Mouse (Mus musculus) lung, embryonic 16.5 days (tissue): ENCODE data around the gene Tpcn1. TPM values are rescaled to one million over a fixed set of nuclear protein-coding genes. Genes with fewer than 3 reads are reported as not detected.

Experiments used
- ATAC-seq: fragments of 200-750 bp; cut with Nextera tagmentation; 2 replicates; pipeline ENCODE4 v1.8.0; 2017; ENCODE audit warnings: low read depth, mild to moderate bottlenecking, moderate library complexity
- H3K27ac ChIP-seq: fragments of 300-500 bp; sonication (generic); 2 replicates; pipeline ENCODE4 v1.5.1; 2014; ENCODE audit warnings: mild to moderate bottlenecking, control low read depth, low read length
- H3K27me3 ChIP-seq: fragments of 300-500 bp; sonication (generic); 2 replicates; pipeline ENCODE4 v1.6.1; 2014; ENCODE audit warnings: low read depth, low read length, mixed read lengths; ENCODE audit not compliant: control insufficient read depth, insufficient read depth
- H3K36me3 ChIP-seq: fragments of 300-500 bp; sonication (generic); 2 replicates; pipeline ENCODE4 v1.6.1; 2014; ENCODE audit warnings: low read length; ENCODE audit not compliant: control insufficient read depth, insufficient read depth
- H3K4me1 ChIP-seq: fragments of 300-500 bp; sonication (generic); replicated peaks from 2 replicates; pipeline ENCODE4 v1.6.1; 2014; ENCODE audit warnings: low read length, mixed read lengths; ENCODE audit not compliant: control insufficient read depth, insufficient read depth
- H3K4me2 ChIP-seq: fragments of 300-500 bp; sonication (generic); 2 replicates; pipeline ENCODE4 v1.6.1; 2014; ENCODE audit warnings: low read depth, low read length, control low read depth
- H3K4me3 ChIP-seq: fragments of 300-500 bp; sonication (generic); 2 replicates; pipeline ENCODE4 v1.5.1; 2014; ENCODE audit warnings: mild to moderate bottlenecking, low read length, control low read depth
- H3K9ac ChIP-seq: fragments of 300-500 bp; sonication (generic); 2 replicates; pipeline ENCODE4 v1.6.1; 2014; ENCODE audit warnings: low read length, control low read depth
- H3K9me3 ChIP-seq: fragments of 300-500 bp; sonication (generic); 2 replicates; pipeline ENCODE4 v1.6.1; 2016; ENCODE audit warnings: low read length; ENCODE audit not compliant: control insufficient read depth
- WGBS: fragments of 180-500 bp; shearing (Covaris S2); extraction: QIAGEN DNeasy Blood & Tissue Kit; methylation state at CpG from one replicate; pipeline ENCODE4 v1.1.7; 2014; 5-methylcytosine and 5-hydroxymethylcytosine counted together
- polyA plus RNA-seq: library from polyadenylated mRNA; unstranded; fragments of >200 nt; fragmentation: Nextera tagmentation; extraction: Ambion mirVana; gene quantifications from 2 replicates; pipeline ENCODE4 v1.2.1, GENCODE M21; 2015

The Tpcn1 gene
- polyA plus RNA-seq, 1 experiment from 2014 or later, result 18.0 TPM

DNA sequence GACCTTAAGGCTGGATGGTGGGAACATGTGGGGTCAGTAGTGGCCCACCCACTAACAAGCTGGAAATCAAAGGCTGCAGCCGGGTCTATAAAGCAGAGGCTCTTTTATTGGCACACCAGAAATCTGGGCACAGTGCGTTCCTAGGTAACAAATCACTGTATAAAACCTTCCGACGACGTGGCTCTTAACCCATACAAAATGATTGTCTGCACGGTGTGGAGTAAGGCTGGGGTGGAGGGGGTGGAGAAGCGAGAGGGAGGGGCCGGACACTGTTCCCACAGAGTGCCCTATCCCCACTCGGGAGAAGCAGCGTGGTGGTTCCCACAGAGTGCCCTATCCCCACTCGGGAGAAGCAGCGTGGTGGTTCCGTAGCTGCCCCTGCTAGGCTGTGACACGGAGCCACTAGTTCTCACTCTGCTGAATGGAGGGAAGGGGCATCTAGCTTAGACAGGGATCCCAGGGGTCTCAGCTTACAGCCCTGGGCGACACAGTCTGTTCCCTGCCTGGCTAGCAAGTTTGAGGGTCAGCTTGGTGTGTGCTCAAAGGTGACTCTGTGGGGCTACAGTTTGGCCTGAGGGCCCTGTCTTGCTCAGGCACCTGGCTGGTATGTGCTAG is 54.3 kb downstream of the Tpcn1 start:
- Histone ChIP-seq H3K4me1 (peaks cover 22% of the 10 kb centered on the region), H3K4me3 (no peak overlapping the region), H3K36me3 (peaks cover 7% of the 10 kb centered on the region), H3K4me2 (no peak overlapping the region), H3K9ac (peak overlapping the region; percentile 47; the same call in 1 of the 2 replicates), H3K27ac (peak overlapping the region; percentile 80), H3K9me3 (no peaks in the 10 kb centered on the region), H3K27me3 (no peaks in the 10 kb centered on the region)
- 67% methylated on average over 15 of the region's 15 CpGs for WGBS
- peak; percentile 6; the same call in 1 of the 2 replicates for ATAC-seq

DNA sequence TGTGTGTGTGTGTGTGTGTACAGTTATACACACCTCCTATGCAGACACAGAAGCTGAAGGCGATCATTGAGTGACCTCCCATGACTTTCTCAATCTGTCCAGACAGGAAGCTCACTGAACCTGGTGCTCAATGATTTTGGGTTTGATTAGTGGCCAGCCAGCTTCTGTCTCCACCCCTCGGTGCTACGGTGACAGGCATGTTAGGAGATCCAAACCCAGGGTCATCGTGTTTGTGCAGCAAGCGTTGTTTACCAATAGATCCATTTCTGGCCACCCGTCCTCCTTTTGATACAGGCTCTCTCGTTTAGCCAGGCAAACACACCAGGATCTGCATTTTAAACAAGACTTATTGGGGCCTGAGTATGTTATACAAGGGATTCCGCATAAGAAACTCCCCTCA is 56.8 kb downstream of the Tpcn1 start:
- Histone ChIP-seq H3K4me2 (no peak overlapping the region), H3K9ac (no peak overlapping the region), H3K27me3 (no peaks in the 10 kb centered on the region), H3K4me3 (no peak overlapping the region), H3K36me3 (no peaks in the 10 kb centered on the region; the same call in 1 of the 2 replicates), H3K9me3 (no peaks in the 10 kb centered on the region), H3K4me1 (peaks cover 22% of the 10 kb centered on the region), H3K27ac (no peak overlapping the region)
- WGBS, result 73% methylated on average over 8 of the region's 8 CpGs
- no peak for ATAC-seq

DNA sequence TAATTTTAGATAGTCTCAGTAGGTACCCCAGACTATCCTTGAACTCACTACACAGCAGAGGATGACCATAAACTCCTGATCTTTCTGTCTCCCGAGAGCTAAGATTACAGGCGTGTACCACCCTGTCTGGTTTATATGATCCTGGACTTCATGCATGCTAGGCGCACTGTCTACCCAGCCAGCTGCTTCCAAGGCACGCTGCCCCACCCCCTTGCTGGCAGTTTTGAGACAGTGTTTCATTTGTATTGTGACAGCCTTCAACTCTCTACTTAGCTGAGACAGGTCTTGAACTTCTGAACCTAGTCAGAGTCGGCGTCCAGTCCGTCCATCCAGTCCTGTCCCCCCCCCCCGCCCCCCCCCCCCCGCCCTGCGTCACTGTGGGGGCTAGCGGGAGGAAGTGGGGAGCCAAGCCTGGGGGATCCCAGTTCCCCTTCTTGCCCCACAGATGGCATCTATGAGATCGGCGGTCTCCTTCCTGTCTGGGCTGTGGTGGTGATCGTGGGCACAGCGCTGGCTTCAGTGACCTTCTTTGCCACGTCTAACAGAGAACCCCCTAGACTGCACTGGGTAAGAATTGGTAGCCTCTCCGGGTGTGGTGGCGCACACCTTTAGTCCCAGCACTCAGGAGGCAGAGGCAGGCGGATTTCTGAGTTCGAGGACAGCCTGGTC is 61.0 kb downstream of the Tpcn1 start:
- Histone ChIP-seq H3K36me3 (no peaks in the 10 kb centered on the region; the same call in 1 of the 2 replicates), H3K4me1 (no peaks in the 10 kb centered on the region), H3K4me3 (no peak overlapping the region), H3K4me2 (no peak overlapping the region), H3K9me3 (no peaks in the 10 kb centered on the region), H3K9ac (no peak overlapping the region), H3K27ac (no peak overlapping the region), H3K27me3 (no peaks in the 10 kb centered on the region)
- no peak for ATAC-seq
- 73% methylated on average over 15 of the region's 20 CpGs for WGBS

DNA sequence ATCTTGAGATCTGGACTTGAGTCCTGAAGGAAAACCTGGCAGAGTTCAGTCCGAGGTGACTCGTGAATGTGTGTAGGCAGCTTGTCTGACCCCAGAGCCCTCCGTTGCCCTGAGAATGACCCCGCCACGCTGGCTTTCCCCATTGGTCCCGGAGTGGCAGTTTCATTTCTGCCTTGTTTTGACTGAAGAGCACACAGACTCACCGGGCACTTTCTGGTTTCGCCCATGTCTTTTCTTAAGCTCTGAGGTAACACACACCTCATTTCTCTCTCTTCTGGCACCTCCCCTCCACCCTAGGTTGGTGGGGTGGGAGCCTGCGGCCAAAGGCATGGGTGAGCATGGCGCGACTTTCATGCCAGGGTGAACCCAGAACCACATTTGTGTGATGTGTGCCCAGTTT is 62.2 kb downstream of the Tpcn1 start:
- H3K4me1 ChIP-seq, result no peaks in the 10 kb centered on the region
- no peak overlapping the region for H3K4me3 ChIP-seq
- no peak overlapping the region for H3K27ac ChIP-seq
- no peaks in the 10 kb centered on the region for H3K27me3 ChIP-seq
- H3K9me3 ChIP-seq, result no peaks in the 10 kb centered on the region
- WGBS, result 51% methylated on average over 11 of the region's 11 CpGs
- peaks cover 2% of the 10 kb centered on the region; the same call in 1 of the 2 replicates for H3K36me3 ChIP-seq
- no peak overlapping the region for H3K9ac ChIP-seq
- ATAC-seq, result no peak
- no peak overlapping the region for H3K4me2 ChIP-seq

DNA sequence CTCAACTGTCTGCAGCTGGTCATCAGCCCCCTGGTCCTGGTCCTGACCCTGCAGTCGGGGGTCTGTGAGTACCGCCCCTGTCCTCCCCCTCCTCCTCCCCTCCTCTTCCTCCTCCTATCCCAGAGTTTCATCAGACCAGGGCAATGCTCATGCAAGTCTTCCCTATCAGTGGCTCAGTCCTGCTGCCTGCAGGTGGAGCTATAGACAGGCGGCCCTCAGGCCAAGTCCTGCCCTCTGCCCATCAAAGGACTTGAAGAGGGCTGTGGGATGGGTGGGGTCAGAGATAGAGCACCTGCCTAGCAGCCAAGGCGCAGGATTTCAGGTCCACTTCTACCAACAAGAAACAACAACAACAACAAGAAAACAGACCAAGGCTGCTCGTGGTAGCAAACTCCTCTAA is 62.7 kb downstream of the Tpcn1 start:
- no peak for ATAC-seq
- Histone ChIP-seq H3K27ac (no peak overlapping the region), H3K4me1 (no peaks in the 10 kb centered on the region), H3K36me3 (peaks cover 2% of the 10 kb centered on the region; the same call in 1 of the 2 replicates), H3K9ac (no peak overlapping the region), H3K27me3 (no peaks in the 10 kb centered on the region), H3K4me2 (no peak overlapping the region), H3K4me3 (no peak overlapping the region), H3K9me3 (no peaks in the 10 kb centered on the region)
- 34% methylated on average over 5 of the region's 5 CpGs for WGBS

DNA sequence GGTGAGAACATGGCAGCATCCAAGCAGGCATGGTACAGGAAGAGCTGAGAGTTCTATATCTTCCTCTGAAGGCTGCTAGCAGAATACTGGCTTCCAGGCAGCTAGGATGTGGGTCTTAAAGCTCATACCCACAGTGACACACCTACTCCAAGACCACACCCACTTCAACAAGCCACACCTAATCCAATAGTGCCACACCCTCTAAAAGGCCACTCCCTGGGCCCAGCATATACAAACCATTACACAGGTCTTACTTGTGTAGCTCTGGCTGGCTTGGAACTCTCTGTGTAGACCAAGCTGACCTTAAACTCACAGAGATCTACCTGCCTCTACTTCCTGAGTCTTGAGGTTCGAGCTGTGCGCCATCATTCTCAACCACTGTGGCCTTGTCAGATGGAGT is 63.7 kb downstream of the Tpcn1 start:
- H3K27me3 ChIP-seq, result no peaks in the 10 kb centered on the region
- ATAC-seq, result no peak
- no peak overlapping the region for H3K9ac ChIP-seq
- no peaks in the 10 kb centered on the region for H3K9me3 ChIP-seq
- H3K4me1 ChIP-seq, result no peaks in the 10 kb centered on the region
- no peak overlapping the region for H3K4me2 ChIP-seq
- no peak overlapping the region for H3K4me3 ChIP-seq
- WGBS, result 87% methylated on average over 2 of the region's 2 CpGs
- no peak overlapping the region for H3K27ac ChIP-seq
- H3K36me3 ChIP-seq, result peaks cover 2% of the 10 kb centered on the region; the same call in 1 of the 2 replicates

DNA sequence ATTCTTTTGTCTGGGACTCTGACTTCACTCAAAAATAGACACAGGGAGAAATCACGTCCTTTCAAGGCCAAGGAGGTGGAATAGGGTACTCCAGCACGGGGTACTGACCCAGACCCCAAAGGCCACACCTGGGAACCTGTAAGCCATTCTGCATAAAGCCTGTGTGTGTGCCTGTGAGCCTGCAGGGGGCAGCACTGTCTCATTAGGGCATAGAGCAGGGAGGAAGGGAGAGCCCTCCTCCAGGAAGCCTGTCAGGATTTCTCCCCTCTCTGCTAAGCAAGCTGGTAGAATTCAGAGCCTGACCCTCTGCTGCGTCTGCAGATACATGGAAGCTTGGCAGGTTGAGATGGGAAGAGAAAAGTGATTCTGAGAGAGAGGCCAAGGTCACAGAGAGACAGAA is 65.8 kb downstream of the Tpcn1 start:
- WGBS, result 83% methylated on average over 3 of the region's 3 CpGs
- Histone ChIP-seq H3K4me1 (no peaks in the 10 kb centered on the region), H3K36me3 (peaks cover 2% of the 10 kb centered on the region; the same call in 1 of the 2 replicates)

DNA sequence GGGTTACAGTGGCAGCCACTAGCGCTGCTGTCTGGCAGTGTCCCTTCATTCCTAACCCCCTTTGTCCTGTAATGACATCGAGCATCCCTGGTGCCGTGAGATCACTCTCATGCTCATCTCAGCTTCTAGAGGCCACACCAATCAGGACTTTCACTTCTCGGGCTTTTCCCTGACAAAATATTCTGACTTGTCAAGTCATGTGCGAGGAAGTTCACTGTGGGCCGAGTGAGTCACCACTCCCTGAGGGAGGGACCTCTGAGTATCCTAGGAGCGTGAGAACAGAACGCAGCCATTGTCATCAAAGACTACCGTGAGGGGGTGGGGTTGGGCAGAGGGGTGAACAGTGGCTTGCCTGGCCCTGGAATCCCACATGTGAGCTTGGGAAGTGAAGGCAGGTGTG is 70.9 kb downstream of the Tpcn1 start:
- ATAC-seq, result no peak
- H3K36me3 ChIP-seq, result peaks cover 2% of the 10 kb centered on the region; the same call in 1 of the 2 replicates
- WGBS, result 54% methylated on average over 9 of the region's 9 CpGs
- no peak overlapping the region for H3K9ac ChIP-seq
- no peak overlapping the region for H3K4me2 ChIP-seq
- H3K27me3 ChIP-seq, result no peaks in the 10 kb centered on the region
- no peaks in the 10 kb centered on the region for H3K9me3 ChIP-seq
- H3K4me1 ChIP-seq, result peaks cover 21% of the 10 kb centered on the region
- H3K4me3 ChIP-seq, result no peak overlapping the region
- H3K27ac ChIP-seq, result no peak overlapping the region

More for the DNA sequence above, 65.8 kb downstream of the Tpcn1 start:
- Histone ChIP-seq H3K4me3 (no peak overlapping the region), H3K9me3 (no peaks in the 10 kb centered on the region), H3K27ac (no peak overlapping the region), H3K9ac (no peak overlapping the region), H3K4me2 (no peak overlapping the region), H3K27me3 (no peaks in the 10 kb centered on the region)
- no peak for ATAC-seq

DNA sequence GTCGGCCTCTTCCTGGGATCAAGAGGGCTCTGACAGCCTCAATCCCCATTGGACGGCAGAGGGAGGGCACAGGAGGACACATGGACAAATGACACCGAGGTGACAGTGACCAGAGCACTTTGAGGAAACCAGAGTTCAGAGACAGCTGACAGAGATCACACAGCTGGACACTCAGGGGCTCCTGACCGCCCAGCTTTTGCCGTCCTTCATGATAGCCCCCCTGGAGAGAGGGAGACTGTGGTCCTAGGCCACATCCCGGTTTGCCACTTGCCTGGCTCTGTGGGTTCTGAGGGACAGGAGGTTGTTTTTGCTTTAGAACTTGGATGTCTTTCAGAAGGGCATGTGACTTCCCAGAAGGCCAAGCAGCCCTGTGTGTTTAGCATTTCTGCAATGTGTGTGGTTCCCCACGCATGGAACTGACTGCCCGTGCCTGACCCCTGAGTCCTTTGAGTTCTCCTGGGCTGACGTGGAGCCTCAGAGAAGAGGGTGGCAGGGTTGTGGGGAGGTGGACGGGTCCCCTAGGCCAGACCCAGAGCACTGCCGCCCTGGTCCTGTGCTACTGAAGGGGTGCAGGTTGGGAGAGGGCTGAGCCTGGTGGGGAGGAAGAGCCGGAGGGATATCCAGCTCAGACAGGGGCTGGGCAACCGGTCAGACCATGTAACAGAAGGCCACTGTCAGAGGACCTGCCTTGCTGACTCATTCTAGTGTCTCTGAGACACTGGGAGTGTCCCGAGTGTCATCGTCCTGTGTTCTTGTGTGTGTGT is 72.1 kb downstream of the Tpcn1 start:
- no peak overlapping the region for H3K4me3 ChIP-seq
- H3K36me3 ChIP-seq, result no peaks in the 10 kb centered on the region
- H3K9me3 ChIP-seq, result no peaks in the 10 kb centered on the region
- H3K9ac ChIP-seq, result no peak overlapping the region
- 53% methylated on average over 15 of the region's 15 CpGs for WGBS
- peaks cover 29% of the 10 kb centered on the region for H3K4me1 ChIP-seq
- no peaks in the 10 kb centered on the region for H3K27me3 ChIP-seq
- H3K4me2 ChIP-seq, result no peak overlapping the region
- no peak overlapping the region for H3K27ac ChIP-seq
- no peak for ATAC-seq
